Mouse (Mus musculus): ENCODE results near the gene Pcsk4. TPM values are rescaled to one million over a fixed set of nuclear protein-coding genes. Genes with fewer than 3 reads are reported as not detected.

Pcsk4 gene
- polyA plus RNA-seq, 1 experiment from 2014 or later: 5.6 TPM

GRCm38 (mm10) chr10:80311560-80311959 is 17.7 kb downstream of the Pcsk4 start:
- 67% methylated on average over 16 of the region's 16 CpGs for WGBS (ENCODE audit: insufficient replicate concordance)
- no peaks in the 10 kb centered on the region for H3K36me3 ChIP-seq (replicated peaks; ENCODE audit: insufficient read depth, low read length)
- H3K4me3 ChIP-seq (ENCODE audit: low read depth, low read length): no peak overlapping the region
- DNase-seq: no peak
- ATAC-seq: no peak
- H3K27ac ChIP-seq (ENCODE audit: low read depth): no peak overlapping the region
- H3K4me1 ChIP-seq (ENCODE audit: insufficient read depth): peaks cover 7% of the 10 kb centered on the region
- H3K27me3 ChIP-seq (ENCODE audit: insufficient read depth, low read length): peaks cover 63% of the 10 kb centered on the region
- TF ChIP-seq CTCF (IDR thresholded peaks at IDR 0.05; ENCODE audit: low read depth): no peak
- TF ChIP-seq EP300 (IDR thresholded peaks at IDR 0.05; ENCODE audit: low read depth): no peak
- H3K9ac ChIP-seq (replicated peaks): no peak overlapping the region
- no peak overlapping the region for H3K4me2 ChIP-seq (ENCODE audit: low read depth, low read length)
- no peaks in the 10 kb centered on the region for H3K9me3 ChIP-seq (ENCODE audit: low read length)

- H3K4me3 ChIP-seq (ENCODE audit: low read depth, low read length): peak overlapping the region; percentile 12; the same call in 1 of the 2 replicates
Measured at GRCm38 (mm10) chr10:80304862-80305261, 24.4 kb downstream of the Pcsk4 start.

GRCm38 (mm10) chr10:80304458-80304857 is 24.8 kb downstream of the Pcsk4 start:
- Histone ChIP-seq H3K4me3 (ENCODE audit: low read depth, low read length) (peak overlapping the region; percentile 12; the same call in 1 of the 2 replicates), H3K4me2 (ENCODE audit: low read depth, low read length) (peak overlapping the region; percentile 39), H3K27ac (ENCODE audit: low read depth) (no peak overlapping the region), H3K27me3 (ENCODE audit: insufficient read depth, low read length) (peaks cover 56% of the 10 kb centered on the region), H3K9ac (replicated peaks) (no peak overlapping the region; the same call in 1 of the 2 replicates), H3K36me3 (replicated peaks; ENCODE audit: insufficient read depth, low read length) (no peaks in the 10 kb centered on the region), H3K9me3 (ENCODE audit: low read length) (no peaks in the 10 kb centered on the region), H3K4me1 (ENCODE audit: insufficient read depth) (peaks cover 10% of the 10 kb centered on the region; the same call in 1 of the 2 replicates)
- peak; percentile 11; the same call in 1 of the 2 replicates for ATAC-seq
- DNase-seq: no peak
- TF ChIP-seq EP300 (IDR thresholded peaks at IDR 0.05; ENCODE audit: low read depth) (no peak), CTCF (IDR thresholded peaks at IDR 0.05; ENCODE audit: low read depth) (no peak)
- 10% methylated on average over 12 of the region's 12 CpGs for WGBS (ENCODE audit: insufficient replicate concordance)

More at GRCm38 (mm10) chr10:80304862-80305261, 24.4 kb downstream of the Pcsk4 start:
- ATAC-seq: peak; percentile 54
- Histone ChIP-seq H3K27ac (ENCODE audit: low read depth) (no peak overlapping the region), H3K4me1 (ENCODE audit: insufficient read depth) (peaks cover 10% of the 10 kb centered on the region; the same call in 1 of the 2 replicates), H3K9me3 (ENCODE audit: low read length) (no peaks in the 10 kb centered on the region), H3K27me3 (ENCODE audit: insufficient read depth, low read length) (peaks cover 52% of the 10 kb centered on the region), H3K4me2 (ENCODE audit: low read depth, low read length) (peak overlapping the region; percentile 39), H3K36me3 (replicated peaks; ENCODE audit: insufficient read depth, low read length) (no peaks in the 10 kb centered on the region), H3K9ac (replicated peaks) (no peak overlapping the region; the same call in 1 of the 2 replicates)
- WGBS (ENCODE audit: insufficient replicate concordance): 6% methylated on average over 25 of the region's 25 CpGs
- peak; percentile 81 for DNase-seq
- TF ChIP-seq CTCF (IDR thresholded peaks at IDR 0.05; ENCODE audit: low read depth) (no peak), EP300 (IDR thresholded peaks at IDR 0.05; ENCODE audit: low read depth) (no peak)

- H3K27ac ChIP-seq (ENCODE audit: low read depth): no peak overlapping the region
- WGBS (ENCODE audit: insufficient replicate concordance): 27% methylated on average over 9 of the region's 9 CpGs
- ATAC-seq: peak; percentile 81
Measured at GRCm38 (mm10) chr10:80302471-80302881, 26.8 kb downstream of the Pcsk4 start.

GRCm38 (mm10) chr10:80302082-80302355 is 27.3 kb downstream of the Pcsk4 start:
- DNase-seq: no peak
- H3K9me3 ChIP-seq (ENCODE audit: low read length): no peaks in the 10 kb centered on the region
- peak; percentile 66 for ATAC-seq
- no peaks in the 10 kb centered on the region for H3K36me3 ChIP-seq (replicated peaks; ENCODE audit: insufficient read depth, low read length)
- H3K27me3 ChIP-seq (ENCODE audit: insufficient read depth, low read length): peaks cover 80% of the 10 kb centered on the region
- no peak overlapping the region for H3K4me3 ChIP-seq (ENCODE audit: low read depth, low read length)
- H3K4me2 ChIP-seq (ENCODE audit: low read depth, low read length): no peak overlapping the region
- no peak overlapping the region for H3K27ac ChIP-seq (ENCODE audit: low read depth)
- peaks cover 10% of the 10 kb centered on the region; the same call in 1 of the 2 replicates for H3K4me1 ChIP-seq (ENCODE audit: insufficient read depth)
- no peak for TF ChIP-seq EP300 (IDR thresholded peaks at IDR 0.05; ENCODE audit: low read depth)
- TF ChIP-seq CTCF (IDR thresholded peaks at IDR 0.05; ENCODE audit: low read depth): no peak
- no peak overlapping the region for H3K9ac ChIP-seq (replicated peaks)
- WGBS (ENCODE audit: insufficient replicate concordance): 59% methylated on average over 5 of the region's 5 CpGs

More at GRCm38 (mm10) chr10:80302471-80302881, 26.8 kb downstream of the Pcsk4 start:
- TF ChIP-seq EP300 (IDR thresholded peaks at IDR 0.05; ENCODE audit: low read depth) (no peak), CTCF (IDR thresholded peaks at IDR 0.05; ENCODE audit: low read depth) (no peak)
- H3K4me3 ChIP-seq (ENCODE audit: low read depth, low read length): no peak overlapping the region
- H3K4me2 ChIP-seq (ENCODE audit: low read depth, low read length): no peak overlapping the region
- DNase-seq: peak; percentile 80
- no peaks in the 10 kb centered on the region for H3K9me3 ChIP-seq (ENCODE audit: low read length)
- no peaks in the 10 kb centered on the region for H3K36me3 ChIP-seq (replicated peaks; ENCODE audit: insufficient read depth, low read length)
- peaks cover 10% of the 10 kb centered on the region; the same call in 1 of the 2 replicates for H3K4me1 ChIP-seq (ENCODE audit: insufficient read depth)
- peaks cover 76% of the 10 kb centered on the region for H3K27me3 ChIP-seq (ENCODE audit: insufficient read depth, low read length)
- H3K9ac ChIP-seq (replicated peaks): no peak overlapping the region

- TF ChIP-seq CTCF (IDR thresholded peaks at IDR 0.05; ENCODE audit: low read depth): no peak
- TF ChIP-seq EP300 (IDR thresholded peaks at IDR 0.05; ENCODE audit: low read depth): no peak
- DNase-seq: no peak
- no peaks in the 10 kb centered on the region for H3K9me3 ChIP-seq (ENCODE audit: low read length)
- no peak overlapping the region for H3K27ac ChIP-seq (ENCODE audit: low read depth)
- 72% methylated on average over 10 of the region's 10 CpGs for WGBS (ENCODE audit: insufficient replicate concordance)
- H3K4me3 ChIP-seq (ENCODE audit: low read depth, low read length): no peak overlapping the region
- H3K4me2 ChIP-seq (ENCODE audit: low read depth, low read length): no peak overlapping the region
- H3K9ac ChIP-seq (replicated peaks): no peak overlapping the region
- peaks cover 83% of the 10 kb centered on the region for H3K27me3 ChIP-seq (ENCODE audit: insufficient read depth, low read length)
- ATAC-seq: no peak
- H3K36me3 ChIP-seq (replicated peaks; ENCODE audit: insufficient read depth, low read length): no peaks in the 10 kb centered on the region
- H3K4me1 ChIP-seq (ENCODE audit: insufficient read depth): peaks cover 10% of the 10 kb centered on the region; the same call in 1 of the 2 replicates
Measured at GRCm38 (mm10) chr10:80301256-80302081, 27.8 kb downstream of the Pcsk4 start.
